In the genomic region with DNA sequence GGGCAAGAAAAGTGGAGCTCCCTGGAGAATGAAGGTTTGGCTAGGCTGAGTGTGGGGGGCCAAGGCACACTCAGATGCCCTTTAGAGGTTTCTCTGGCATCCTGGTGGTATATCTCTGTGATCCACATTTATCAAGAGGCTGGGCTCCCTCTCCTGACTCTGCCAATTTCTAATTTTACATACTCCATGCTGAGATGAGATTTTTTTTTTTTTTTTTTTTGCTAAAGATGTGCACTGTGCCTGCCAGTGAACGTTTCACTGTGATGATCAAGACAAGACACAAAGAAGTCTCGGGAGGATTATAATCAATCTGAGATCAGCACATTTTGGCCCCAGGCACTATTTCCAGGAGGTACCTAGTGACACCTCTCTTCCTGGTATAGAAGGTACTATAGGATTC, we compare ENCODE assay signal across 27 mouse cellular contexts. TPM values are rescaled to one million over a fixed set of nuclear protein-coding genes. Genes with fewer than 3 reads are reported as not detected.
"Had no signal": no experiment of that assay in that cellular context is flagged by ENCODE, and none has a peak within 500 bp of the region (broad histone marks: within the 10 kb centered on the region; RNA-seq: fewer than 3 reads in every experiment).

No protein-coding gene starts in this region.

- H3K4me1 ChIP-seq: heart, embryonic 15.5 days; kidney, embryonic 15.5 days; limb, embryonic 13.5 days; limb, embryonic 15.5 days had no signal

- H3K36me3 ChIP-seq: heart, embryonic 13.5 days; heart, embryonic 15.5 days; hindbrain, embryonic 12.5 days; hindbrain, embryonic 15.5 days; kidney, embryonic 15.5 days; limb, embryonic 13.5 days; limb, embryonic 15.5 days; liver, embryonic 12.5 days had no signal

- H3K27ac ChIP-seq: heart, adult 2 months; heart, embryonic 13.5 days; heart, embryonic 15.5 days; hindbrain, embryonic 12.5 days; hindbrain, embryonic 15.5 days; kidney, embryonic 15.5 days; kidney, postnatal 0 days; limb, embryonic 13.5 days; limb, embryonic 15.5 days; liver, embryonic 12.5 days; liver, embryonic 14.5 days had no signal

- H3K9me3 ChIP-seq: heart, embryonic 13.5 days; heart, embryonic 15.5 days; hindbrain, embryonic 12.5 days; hindbrain, embryonic 15.5 days; kidney, embryonic 15.5 days; limb, embryonic 13.5 days; limb, embryonic 15.5 days; liver, embryonic 12.5 days had no signal

- ATAC-seq: intestine, embryonic 16.5 days; liver, embryonic 12.5 days had no signal

- H3K27me3 ChIP-seq: heart, embryonic 13.5 days; heart, embryonic 15.5 days; hindbrain, embryonic 12.5 days; hindbrain, embryonic 15.5 days; kidney, embryonic 15.5 days; limb, embryonic 13.5 days; limb, embryonic 15.5 days; liver, embryonic 12.5 days had no signal

- DNase-seq: gastrocnemius, postnatal 14 days; gastrocnemius, postnatal 36 days; heart, adult 11 months; heart, adult 2 months; heart, postnatal 14 days; heart, postnatal 36 days; kidney, adult 11 months; kidney, adult 2 months; kidney, adult 9 months; kidney, postnatal 14 days; kidney, postnatal 36 days; layer of hippocampus, adult 9-11 months; layer of hippocampus, postnatal 36 days; left cerebral cortex, postnatal 4 days had no signal

- H3K4me2 ChIP-seq: heart, embryonic 11.5 days; heart, embryonic 13.5 days; heart, embryonic 15.5 days; hindbrain, embryonic 12.5 days; hindbrain, embryonic 15.5 days; kidney, embryonic 15.5 days; limb, embryonic 13.5 days; limb, embryonic 15.5 days; liver, embryonic 12.5 days had no signal

- H3K9ac ChIP-seq: heart, embryonic 13.5 days; heart, embryonic 15.5 days; hindbrain, embryonic 12.5 days; hindbrain, embryonic 15.5 days; kidney, embryonic 15.5 days; limb, embryonic 13.5 days; limb, embryonic 15.5 days; liver, embryonic 12.5 days; liver, embryonic 14.5 days had no signal

- H3K4me3 ChIP-seq: heart, adult 2 months; heart, embryonic 13.5 days; heart, embryonic 15.5 days; hindbrain, embryonic 12.5 days; hindbrain, embryonic 15.5 days; kidney, embryonic 15.5 days; limb, embryonic 13.5 days; limb, embryonic 15.5 days; liver, embryonic 12.5 days had no signal

RNA-seq across cellular contexts. Expression of a gene that starts 46.2 kb away (rescaled TPM):
- total RNA-seq: hematopoietic stem cell, adult 5-6 weeks had no signal
